Mouse (Mus musculus): ENCODE data around the gene Unc119. TPM values are rescaled to one million over a fixed set of nuclear protein-coding genes. Genes with fewer than 3 reads are reported as not detected.

Gene Unc119
- total and polyA plus RNA-seq, 2 experiments from 2014 or later = 82.0 to 125 TPM

DNA sequence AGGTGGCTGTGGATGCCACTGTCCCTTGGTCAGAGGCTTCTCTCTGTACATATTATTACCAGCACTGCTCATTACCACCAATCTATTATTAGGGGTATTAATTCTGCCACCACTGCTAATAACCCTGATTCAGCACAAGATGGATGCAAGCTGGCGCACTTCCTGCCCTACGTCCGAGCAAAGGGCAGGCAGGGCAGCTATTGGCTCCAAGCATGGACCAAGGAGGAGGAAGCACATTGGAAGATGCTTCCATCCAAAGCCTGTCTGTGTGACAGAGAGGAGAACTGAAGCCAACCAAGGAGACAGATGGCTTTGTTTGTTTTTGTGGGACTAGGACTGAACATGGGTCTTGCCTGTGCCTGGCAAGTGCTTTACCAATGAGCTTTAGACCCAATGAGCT, 37.7 kb downstream of the Unc119 start:
- H3K4me2 ChIP-seq (ENCODE audit: low read depth, low read length) = no peak overlapping the region
- DNase-seq (ENCODE audit: low spot score) = no peak
- TF ChIP-seq CTCF (IDR thresholded peaks at IDR 0.05; ENCODE audit: low read depth) = no peak
- no peak for ATAC-seq
- H3K27me3 ChIP-seq (ENCODE audit: insufficient read depth, low read length) = no peaks in the 10 kb centered on the region
- no peaks in the 10 kb centered on the region for H3K36me3 ChIP-seq (ENCODE audit: insufficient read depth, low read length)
- no peak overlapping the region for H3K9ac ChIP-seq (replicated peaks; ENCODE audit: low read length)
- 82% methylated on average over 3 of the region's 3 CpGs for WGBS
- H3K9me3 ChIP-seq (ENCODE audit: low read length) = no peaks in the 10 kb centered on the region
- no peak overlapping the region for H3K4me3 ChIP-seq (ENCODE audit: low read length)
- H3K4me1 ChIP-seq (ENCODE audit: insufficient read depth, low read length) = no peaks in the 10 kb centered on the region
- no peak overlapping the region for H3K27ac ChIP-seq

DNA sequence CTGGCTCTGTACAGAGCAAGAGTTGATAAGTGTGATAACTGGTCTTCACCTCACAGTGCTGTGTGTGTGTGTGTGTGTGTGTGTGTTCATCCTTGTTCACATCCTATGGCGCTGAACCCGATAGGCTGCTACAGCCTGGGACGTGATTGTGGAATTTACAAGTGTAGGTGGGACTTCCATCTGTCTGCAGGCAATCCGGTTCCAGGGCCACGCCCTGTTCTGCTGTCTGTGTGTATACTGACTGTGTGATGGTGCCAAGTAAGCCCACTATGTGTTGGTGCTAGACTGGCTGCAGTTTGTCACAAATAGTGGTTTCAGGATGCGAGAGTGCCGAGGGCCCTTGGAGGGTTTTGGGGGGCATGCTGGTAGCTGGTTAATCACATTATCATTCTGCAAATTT, 39.0 kb downstream of the Unc119 start:
- Histone ChIP-seq H3K4me1 (ENCODE audit: insufficient read depth, low read length) (no peaks in the 10 kb centered on the region), H3K27ac (no peak overlapping the region), H3K4me3 (ENCODE audit: low read length) (no peak overlapping the region), H3K9ac (replicated peaks; ENCODE audit: low read length) (no peak overlapping the region), H3K36me3 (ENCODE audit: insufficient read depth, low read length) (no peaks in the 10 kb centered on the region), H3K9me3 (ENCODE audit: low read length) (no peaks in the 10 kb centered on the region), H3K4me2 (ENCODE audit: low read depth, low read length) (no peak overlapping the region), H3K27me3 (ENCODE audit: insufficient read depth, low read length) (no peaks in the 10 kb centered on the region)
- WGBS = 81% methylated on average over 7 of the region's 7 CpGs
- TF ChIP-seq CTCF (IDR thresholded peaks at IDR 0.05; ENCODE audit: low read depth) = no peak
- ATAC-seq (no peak), DNase-seq (ENCODE audit: low spot score) (no peak)

DNA sequence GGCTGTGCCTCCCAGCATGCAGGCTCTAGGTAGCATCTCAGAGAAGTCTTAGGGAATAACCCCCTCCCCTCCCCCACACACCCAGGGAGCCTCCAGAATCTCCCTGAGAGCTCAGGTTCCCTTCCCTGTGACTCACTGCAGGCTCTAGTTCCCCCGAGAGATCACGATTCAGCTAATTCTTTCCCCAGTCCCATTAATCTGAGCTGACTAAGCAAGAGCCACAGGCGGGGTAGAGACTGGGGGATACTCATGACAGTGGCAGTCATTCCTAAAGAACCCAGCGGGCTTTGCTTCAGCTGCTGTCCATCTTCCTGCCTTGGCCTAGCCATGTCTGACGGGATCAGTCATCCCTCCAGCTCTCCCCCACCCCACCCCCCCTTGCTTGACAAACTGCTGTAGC, 39.4 kb downstream of the Unc119 start:
- H3K36me3 ChIP-seq (ENCODE audit: insufficient read depth, low read length) = no peaks in the 10 kb centered on the region
- H3K4me3 ChIP-seq (ENCODE audit: low read length) = no peak overlapping the region
- no peak for TF ChIP-seq CTCF (IDR thresholded peaks at IDR 0.05; ENCODE audit: low read depth)
- H3K9me3 ChIP-seq (ENCODE audit: low read length) = no peaks in the 10 kb centered on the region
- H3K27me3 ChIP-seq (ENCODE audit: insufficient read depth, low read length) = no peaks in the 10 kb centered on the region
- H3K4me2 ChIP-seq (ENCODE audit: low read depth, low read length) = no peak overlapping the region
- no peak for ATAC-seq
- DNase-seq (ENCODE audit: low spot score) = peak; percentile 5
- no peaks in the 10 kb centered on the region for H3K4me1 ChIP-seq (ENCODE audit: insufficient read depth, low read length)
- H3K9ac ChIP-seq (replicated peaks; ENCODE audit: low read length) = no peak overlapping the region
- H3K27ac ChIP-seq = no peak overlapping the region
- WGBS = 34% methylated on average over 5 of the region's 5 CpGs

DNA sequence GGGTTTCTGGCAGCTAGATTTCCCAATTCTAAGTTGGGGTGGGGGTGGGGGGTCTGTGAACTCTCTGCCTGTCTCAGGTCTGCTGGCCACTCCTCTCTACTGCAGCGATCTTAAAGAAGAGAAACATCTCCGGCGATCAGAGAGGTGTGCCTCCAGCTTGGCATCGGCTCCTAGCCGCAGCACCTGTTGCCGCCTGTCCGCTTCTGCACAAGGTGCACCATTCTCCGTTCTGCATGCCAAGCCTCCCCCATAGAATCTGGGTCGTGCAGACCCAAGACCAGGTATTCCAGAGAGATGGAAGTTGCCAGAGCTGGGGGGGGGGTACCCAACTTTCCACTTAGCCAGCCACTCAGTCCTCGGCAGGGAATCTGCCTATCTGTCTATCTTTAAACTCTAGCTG, 42.5 kb downstream of the Unc119 start:
- WGBS = 88% methylated on average over 10 of the region's 10 CpGs

DNA sequence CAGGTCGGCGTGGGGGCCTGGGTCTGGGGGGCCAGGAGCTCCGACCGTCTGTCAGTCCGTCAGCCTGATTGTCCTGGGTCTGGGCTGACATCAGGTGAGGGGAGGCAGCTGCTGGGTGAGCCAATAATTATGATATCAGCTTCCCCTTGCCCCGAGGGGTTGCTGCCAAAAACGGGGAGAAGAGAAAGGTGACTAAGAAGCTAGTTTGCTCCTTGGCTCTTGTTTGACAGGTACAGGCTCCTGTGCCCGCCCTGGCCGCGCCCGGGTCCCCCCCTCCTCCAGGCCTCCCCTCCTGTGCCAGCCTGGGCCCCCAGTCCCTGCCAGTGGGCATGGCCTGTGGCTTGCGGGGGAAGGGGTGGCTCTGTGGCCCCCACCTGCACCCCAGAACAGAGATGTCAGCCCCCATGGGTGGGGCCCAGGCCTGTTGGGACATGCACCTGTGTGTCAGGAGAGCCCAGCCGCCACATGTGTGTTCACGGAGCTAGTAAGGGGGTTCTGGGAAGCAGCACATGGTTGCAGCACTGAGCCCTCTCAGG, 43.3 kb downstream of the Unc119 start, which contains the start of gene Foxn1:
TSS of gene Foxn1 (minus strand) at position 51 of the 536 bp plus-strand sequence.
- ATAC-seq = no peak
- no peak within 1 kb of the TSS for H3K27ac ChIP-seq
- H3K9ac ChIP-seq (replicated peaks; ENCODE audit: low read length) = no peak within 1 kb of the TSS
- no peak within 1 kb of the TSS for H3K4me3 ChIP-seq (ENCODE audit: low read length)
- no peak within 1 kb of the TSS for H3K4me2 ChIP-seq (ENCODE audit: low read depth, low read length)
- no peaks in the 10 kb centered on the region for H3K27me3 ChIP-seq (ENCODE audit: insufficient read depth, low read length)
- TF ChIP-seq CTCF (IDR thresholded peaks at IDR 0.05; ENCODE audit: low read depth) = no peak
- H3K9me3 ChIP-seq (ENCODE audit: low read length) = no peaks in the 10 kb centered on the region
- no peaks in the 10 kb centered on the region for H3K36me3 ChIP-seq (ENCODE audit: insufficient read depth, low read length)
- no peaks in the 10 kb centered on the region for H3K4me1 ChIP-seq (ENCODE audit: insufficient read depth, low read length)
- no peak for DNase-seq (ENCODE audit: low spot score)
- WGBS = 76% methylated on average over 14 of the region's 14 CpGs

More for the DNA sequence above, 42.5 kb downstream of the Unc119 start:
- Histone ChIP-seq H3K36me3 (ENCODE audit: insufficient read depth, low read length) (no peaks in the 10 kb centered on the region), H3K4me2 (ENCODE audit: low read depth, low read length) (no peak overlapping the region), H3K4me1 (ENCODE audit: insufficient read depth, low read length) (no peaks in the 10 kb centered on the region), H3K27ac (no peak overlapping the region), H3K4me3 (ENCODE audit: low read length) (no peak overlapping the region), H3K27me3 (ENCODE audit: insufficient read depth, low read length) (no peaks in the 10 kb centered on the region), H3K9ac (replicated peaks; ENCODE audit: low read length) (no peak overlapping the region), H3K9me3 (ENCODE audit: low read length) (no peaks in the 10 kb centered on the region)
- DNase-seq (ENCODE audit: low spot score) (no peak), ATAC-seq (no peak)
- TF ChIP-seq CTCF (IDR thresholded peaks at IDR 0.05; ENCODE audit: low read depth) = no peak

DNA sequence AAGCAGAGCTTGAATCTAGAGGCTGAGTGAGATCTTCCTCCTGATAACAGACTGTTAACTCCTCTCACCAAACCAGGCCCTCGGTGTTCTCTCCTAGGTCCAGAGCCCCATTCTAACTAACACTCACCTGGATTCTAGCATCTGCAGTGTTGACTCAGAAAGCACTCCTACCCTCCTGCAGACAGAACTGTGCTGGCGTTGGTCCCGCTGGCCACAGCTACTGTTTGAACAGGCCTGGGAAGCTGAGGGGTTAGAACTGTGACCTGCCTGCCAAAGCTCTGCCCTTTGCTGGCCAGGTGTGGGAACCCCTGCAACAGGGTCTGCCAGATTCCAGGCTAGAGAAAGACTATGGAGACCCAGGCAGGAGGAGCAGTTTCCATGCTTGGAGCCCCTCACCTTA, 49.4 kb downstream of the Unc119 start:
- WGBS = 79% methylated on average over 3 of the region's 3 CpGs
- H3K9me3 ChIP-seq (ENCODE audit: low read length) = no peaks in the 10 kb centered on the region
- DNase-seq (ENCODE audit: low spot score) (no peak), ATAC-seq (no peak)
- H3K27me3 ChIP-seq (ENCODE audit: insufficient read depth, low read length) = no peaks in the 10 kb centered on the region
- no peak for TF ChIP-seq CTCF (IDR thresholded peaks at IDR 0.05; ENCODE audit: low read depth)
- no peak overlapping the region for H3K9ac ChIP-seq (replicated peaks; ENCODE audit: low read length)
- no peak overlapping the region for H3K4me3 ChIP-seq (ENCODE audit: low read length)
- H3K4me2 ChIP-seq (ENCODE audit: low read depth, low read length) = no peak overlapping the region
- no peaks in the 10 kb centered on the region for H3K4me1 ChIP-seq (ENCODE audit: insufficient read depth, low read length)
- no peaks in the 10 kb centered on the region for H3K36me3 ChIP-seq (ENCODE audit: insufficient read depth, low read length)
- H3K27ac ChIP-seq = no peak overlapping the region

DNA sequence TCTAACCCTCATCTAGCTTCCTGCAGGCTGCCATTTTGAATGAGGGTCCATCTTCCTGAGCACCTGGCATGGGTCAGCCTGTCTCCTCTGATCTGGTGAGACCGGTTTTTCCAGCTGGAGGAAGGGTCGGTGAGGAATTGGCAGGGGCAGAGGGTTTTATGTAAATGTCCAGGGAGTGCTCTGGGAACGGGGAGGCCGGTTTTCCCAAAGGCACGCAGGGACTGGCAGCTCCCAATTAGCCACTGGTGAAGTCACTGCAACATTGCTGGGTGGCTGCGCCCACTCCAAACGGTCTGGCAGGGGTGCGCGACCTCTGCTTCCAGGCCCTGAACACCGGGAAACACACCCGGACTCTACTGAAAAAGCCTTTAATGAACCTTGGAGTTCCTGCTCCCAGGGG, 53.7 kb downstream of the Unc119 start:
- H3K4me3 ChIP-seq (ENCODE audit: low read length) = no peak overlapping the region
- no peaks in the 10 kb centered on the region for H3K36me3 ChIP-seq (ENCODE audit: insufficient read depth, low read length)
- no peak for ATAC-seq
- no peak for TF ChIP-seq CTCF (IDR thresholded peaks at IDR 0.05; ENCODE audit: low read depth)
- no peak overlapping the region for H3K27ac ChIP-seq
- H3K4me1 ChIP-seq (ENCODE audit: insufficient read depth, low read length) = no peaks in the 10 kb centered on the region
- 40% methylated on average over 11 of the region's 11 CpGs for WGBS
- H3K4me2 ChIP-seq (ENCODE audit: low read depth, low read length) = peak overlapping the region; percentile 33
- H3K9me3 ChIP-seq (ENCODE audit: low read length) = no peaks in the 10 kb centered on the region
- no peak overlapping the region; the same call in 1 of the 2 replicates for H3K9ac ChIP-seq (replicated peaks; ENCODE audit: low read length)
- DNase-seq (ENCODE audit: low spot score) = no peak
- H3K27me3 ChIP-seq (ENCODE audit: insufficient read depth, low read length) = no peaks in the 10 kb centered on the region
